Mouse (Mus musculus) neural tube, embryonic 14.5 days (tissue): ENCODE data around the gene Ttc7b. TPM values are rescaled to one million over a fixed set of nuclear protein-coding genes. Genes with fewer than 3 reads are reported as not detected.

Source experiments
- ATAC-seq: fragments of 200-750 bp; cut with Nextera tagmentation; 2 replicates; pipeline ENCODE4 v1.8.0; 2017; ENCODE audit warnings: low read depth, mild to moderate bottlenecking, moderate TSS enrichment, moderate library complexity
- H3K27ac ChIP-seq: fragments of 300-500 bp; sonication (generic); 2 replicates; pipeline ENCODE4 v1.5.1; 2014; ENCODE audit warnings: low read depth, mild to moderate bottlenecking, control low read depth, low read length, moderate library complexity, mixed read lengths
- H3K27me3 ChIP-seq: fragments of 300-500 bp; sonication (generic); 2 replicates; pipeline ENCODE4 v1.6.1; 2014; ENCODE audit warnings: low read length; ENCODE audit not compliant: control insufficient read depth, insufficient read depth
- H3K36me3 ChIP-seq: fragments of 300-500 bp; sonication (generic); 2 replicates; pipeline ENCODE4 v1.6.1; 2014; ENCODE audit warnings: low read length, mixed read lengths; ENCODE audit not compliant: control insufficient read depth, insufficient read depth
- H3K4me1 ChIP-seq: fragments of 300-500 bp; sonication (generic); 2 replicates; pipeline ENCODE4 v1.6.1; 2014; ENCODE audit warnings: low read length; ENCODE audit not compliant: control insufficient read depth, insufficient read depth
- H3K4me2 ChIP-seq: fragments of 300-500 bp; sonication (generic); 2 replicates; pipeline ENCODE4 v1.6.1; 2014; ENCODE audit warnings: mild to moderate bottlenecking, low read depth, low read length, control low read depth
- H3K4me3 ChIP-seq: fragments of 300-500 bp; sonication (generic); 2 replicates; pipeline ENCODE4 v1.5.1; 2014; ENCODE audit warnings: low read depth, low read length, control low read depth, mixed read lengths
- H3K9ac ChIP-seq: fragments of 300-500 bp; sonication (generic); replicated peaks from 2 replicates; pipeline ENCODE4 v1.6.1; 2014; ENCODE audit warnings: low read depth, mild to moderate bottlenecking, control low read depth, low read length, mixed read lengths
- H3K9me3 ChIP-seq: fragments of 300-500 bp; sonication (generic); 2 replicates; pipeline ENCODE4 v1.6.1; 2016; ENCODE audit warnings: low read length; ENCODE audit not compliant: control insufficient read depth
- WGBS: fragments of 180-500 bp; shearing (Covaris S2); extraction: QIAGEN DNeasy Blood & Tissue Kit; methylation state at CpG from one replicate; pipeline ENCODE4 v1.1.7; 2014; 5-methylcytosine and 5-hydroxymethylcytosine counted together
- polyA plus RNA-seq: library from polyadenylated mRNA; unstranded; fragments of >200 nt; fragmentation: Nextera tagmentation; extraction: Ambion mirVana; gene quantifications from 2 replicates; pipeline ENCODE4 v1.2.1, GENCODE M21; 2014

Gene Ttc7b
- polyA plus RNA-seq, 1 experiment from 2014 or later, result 14.0 TPM

- Histone ChIP-seq H3K36me3 (no peaks in the 10 kb centered on the region), H3K27ac (no peak overlapping the region), H3K4me1 (no peaks in the 10 kb centered on the region), H3K9me3 (no peaks in the 10 kb centered on the region), H3K9ac (no peak overlapping the region), H3K4me3 (no peak overlapping the region), H3K27me3 (no peaks in the 10 kb centered on the region), H3K4me2 (no peak overlapping the region)
- 91% methylated on average over 4 of the region's 4 CpGs for WGBS
- no peak for ATAC-seq
Measured at GRCm38 (mm10) chr12:100428183-100428582, 92.4 kb downstream of the Ttc7b start.

- H3K9me3 ChIP-seq, result no peaks in the 10 kb centered on the region
- no peak overlapping the region for H3K4me3 ChIP-seq
- no peak overlapping the region for H3K9ac ChIP-seq
- H3K27ac ChIP-seq, result no peak overlapping the region
- H3K36me3 ChIP-seq, result no peaks in the 10 kb centered on the region
- H3K27me3 ChIP-seq, result no peaks in the 10 kb centered on the region
- ATAC-seq, result no peak
- no peaks in the 10 kb centered on the region for H3K4me1 ChIP-seq
- WGBS, result 83% methylated on average over 4 of the region's 4 CpGs
- H3K4me2 ChIP-seq, result no peak overlapping the region
Measured at GRCm38 (mm10) chr12:100426212-100426611, 94.4 kb downstream of the Ttc7b start.

- no peak overlapping the region for H3K27ac ChIP-seq
Measured at GRCm38 (mm10) chr12:100425028-100425427, 95.6 kb downstream of the Ttc7b start.

GRCm38 (mm10) chr12:100422286-100422820 is 98.3 kb downstream of the Ttc7b start:
- H3K4me3 ChIP-seq, result no peak overlapping the region
- WGBS, result 76% methylated on average over 6 of the region's 6 CpGs
- H3K4me1 ChIP-seq, result no peaks in the 10 kb centered on the region
- no peaks in the 10 kb centered on the region for H3K9me3 ChIP-seq
- no peaks in the 10 kb centered on the region for H3K27me3 ChIP-seq
- H3K4me2 ChIP-seq, result no peak overlapping the region
- ATAC-seq, result no peak
- no peak overlapping the region for H3K27ac ChIP-seq
- no peak overlapping the region for H3K9ac ChIP-seq
- no peaks in the 10 kb centered on the region for H3K36me3 ChIP-seq

More at GRCm38 (mm10) chr12:100425028-100425427, 95.6 kb downstream of the Ttc7b start:
- ATAC-seq, result no peak
- Histone ChIP-seq H3K9me3 (no peaks in the 10 kb centered on the region), H3K4me2 (no peak overlapping the region), H3K4me1 (no peaks in the 10 kb centered on the region), H3K9ac (no peak overlapping the region), H3K4me3 (no peak overlapping the region), H3K27me3 (no peaks in the 10 kb centered on the region), H3K36me3 (no peaks in the 10 kb centered on the region)
- whole genome bisulfite sequencing, result 90% methylated on average over 6 of the region's 6 CpGs

GRCm38 (mm10) chr12:100421538-100421937 is 99.1 kb downstream of the Ttc7b start:
- peak; percentile 66; the same call in 1 of the 2 replicates for ATAC-seq

GRCm38 (mm10) chr12:100420903-100421302 is 99.7 kb downstream of the Ttc7b start:
- WGBS, result 88% methylated on average over 6 of the region's 6 CpGs
- ATAC-seq, result no peak
- no peak overlapping the region for H3K27ac ChIP-seq

More at GRCm38 (mm10) chr12:100421538-100421937, 99.1 kb downstream of the Ttc7b start:
- Histone ChIP-seq H3K27me3 (no peaks in the 10 kb centered on the region), H3K4me3 (no peak overlapping the region), H3K9me3 (no peaks in the 10 kb centered on the region), H3K4me1 (no peaks in the 10 kb centered on the region), H3K4me2 (no peak overlapping the region), H3K9ac (no peak overlapping the region), H3K27ac (no peak overlapping the region), H3K36me3 (no peaks in the 10 kb centered on the region)
- WGBS, result 64% methylated on average over 6 of the region's 6 CpGs

GRCm38 (mm10) chr12:100419946-100420874 is 100.4 kb downstream of the Ttc7b start:
- Histone ChIP-seq H3K9ac (no peak overlapping the region), H3K4me1 (no peaks in the 10 kb centered on the region), H3K9me3 (no peaks in the 10 kb centered on the region), H3K27me3 (no peaks in the 10 kb centered on the region), H3K4me2 (no peak overlapping the region), H3K36me3 (no peaks in the 10 kb centered on the region), H3K4me3 (no peak overlapping the region), H3K27ac (no peak overlapping the region)
- no peak for ATAC-seq
- WGBS, result 81% methylated on average over 9 of the region's 9 CpGs

More at GRCm38 (mm10) chr12:100420903-100421302, 99.7 kb downstream of the Ttc7b start:
- no peaks in the 10 kb centered on the region for H3K4me1 ChIP-seq
- no peaks in the 10 kb centered on the region for H3K9me3 ChIP-seq
- H3K4me3 ChIP-seq, result no peak overlapping the region
- H3K9ac ChIP-seq, result no peak overlapping the region
- no peaks in the 10 kb centered on the region for H3K36me3 ChIP-seq
- no peak overlapping the region for H3K4me2 ChIP-seq
- no peaks in the 10 kb centered on the region for H3K27me3 ChIP-seq

- WGBS, result 72% methylated on average over 6 of the region's 6 CpGs
- 0 out of 2 replicates have a peak, but pooled peaks cover 4% of the 10 kb centered on the region for H3K36me3 ChIP-seq
- no peak overlapping the region for H3K27ac ChIP-seq
- H3K9me3 ChIP-seq, result no peaks in the 10 kb centered on the region
- no peaks in the 10 kb centered on the region for H3K27me3 ChIP-seq
- H3K4me2 ChIP-seq, result no peak overlapping the region
- no peak for ATAC-seq
- no peaks in the 10 kb centered on the region for H3K4me1 ChIP-seq
- H3K9ac ChIP-seq, result no peak overlapping the region
- H3K4me3 ChIP-seq, result no peak overlapping the region
Measured at GRCm38 (mm10) chr12:100415802-100416201, 104.8 kb downstream of the Ttc7b start.
